Mouse (Mus musculus) myocyte (in vitro differentiated cells): Measurements from ENCODE around the gene Stx7.
"Not testable (repeated sequence)": the region's sequence is repeated elsewhere in the genome, so short reads cannot be mapped to it uniquely, and the experiment has no call there.

Source experiments
- MAX ChIP-seq: IDR thresholded peaks from one replicate; pipeline ENCODE4 v1.6.1; 2011; ENCODE audit warnings: low read depth, mild to moderate bottlenecking, control low read depth
- MYOG ChIP-seq, 3 experiments: IDR thresholded peaks; one replicate each; pipeline ENCODE4 v1.6.1; 2011; ENCODE audit warnings: control low read depth in 2 of 3, low read depth in 2 of 3, mild to moderate bottlenecking in 2 of 3; ENCODE audit not compliant: insufficient read length in 2 of 3, control insufficient read depth in 1 of 3, insufficient read depth in 1 of 3
- POLR2A ChIP-seq: IDR thresholded peaks from one replicate; pipeline ENCODE4 v1.6.1; 2011; ENCODE audit warnings: low read depth, mild to moderate bottlenecking, control low read depth, moderate library complexity; ENCODE audit not compliant: insufficient read length
- POLR2AphosphoS2 ChIP-seq: IDR thresholded peaks from one replicate; pipeline ENCODE4 v1.6.1; 2011; ENCODE audit warnings: low read depth, control low read depth; ENCODE audit not compliant: insufficient read length
- USF1 ChIP-seq: IDR thresholded peaks from one replicate; pipeline ENCODE4 v1.6.1; 2011; ENCODE audit warnings: low read depth, mild to moderate bottlenecking, control low read depth, moderate library complexity

- not testable (repeated sequence) for TF ChIP-seq POLR2A; POLR2AphosphoS2; MYOG (IDR thresholded peaks at IDR 0.05; ENCODE audit: control insufficient read depth in 1 of 3, insufficient read depth in 1 of 3, insufficient read length in 2 of 3, low read depth in 2 of 3); USF1; MAX
Measured at GRCm38 (mm10) chr10:24103299-24103698, 45.8 kb upstream of the Stx7 start.
